Mouse (Mus musculus): ENCODE data around the gene Tlr13. TPM values are rescaled to one million over a fixed set of nuclear protein-coding genes. Genes with fewer than 3 reads are reported as not detected.
"Not testable (repeated sequence)": the region's sequence is repeated elsewhere in the genome, so short reads cannot be mapped to it uniquely, and the experiment has no call there.

Tlr13 gene
- polyA plus RNA-seq, 1 experiment = 1.3 TPM

DNA sequence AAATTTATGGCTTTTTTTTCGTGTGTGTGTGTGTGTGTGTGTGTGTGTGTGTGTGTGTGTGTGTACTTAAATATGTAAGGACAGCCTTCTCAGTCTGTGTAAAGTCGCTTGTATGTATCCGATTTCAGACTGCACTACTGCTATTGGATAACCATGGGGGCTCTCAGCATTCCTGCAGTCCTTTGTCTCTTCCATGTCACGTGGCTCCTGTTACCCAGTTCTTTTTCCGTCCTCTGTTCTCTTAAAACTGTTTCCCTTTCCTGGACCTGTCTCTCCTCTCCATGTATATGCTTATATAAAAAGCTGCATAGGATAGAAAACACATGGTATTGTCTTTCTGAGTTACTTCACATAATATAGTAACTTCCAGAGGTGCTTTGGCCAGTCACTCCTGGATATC lies 42.7 kb downstream of the Tlr13 start:
- DNase-seq (ENCODE audit: extremely low spot score in 1 of 2, low spot score in 1 of 2) = no peak

DNA sequence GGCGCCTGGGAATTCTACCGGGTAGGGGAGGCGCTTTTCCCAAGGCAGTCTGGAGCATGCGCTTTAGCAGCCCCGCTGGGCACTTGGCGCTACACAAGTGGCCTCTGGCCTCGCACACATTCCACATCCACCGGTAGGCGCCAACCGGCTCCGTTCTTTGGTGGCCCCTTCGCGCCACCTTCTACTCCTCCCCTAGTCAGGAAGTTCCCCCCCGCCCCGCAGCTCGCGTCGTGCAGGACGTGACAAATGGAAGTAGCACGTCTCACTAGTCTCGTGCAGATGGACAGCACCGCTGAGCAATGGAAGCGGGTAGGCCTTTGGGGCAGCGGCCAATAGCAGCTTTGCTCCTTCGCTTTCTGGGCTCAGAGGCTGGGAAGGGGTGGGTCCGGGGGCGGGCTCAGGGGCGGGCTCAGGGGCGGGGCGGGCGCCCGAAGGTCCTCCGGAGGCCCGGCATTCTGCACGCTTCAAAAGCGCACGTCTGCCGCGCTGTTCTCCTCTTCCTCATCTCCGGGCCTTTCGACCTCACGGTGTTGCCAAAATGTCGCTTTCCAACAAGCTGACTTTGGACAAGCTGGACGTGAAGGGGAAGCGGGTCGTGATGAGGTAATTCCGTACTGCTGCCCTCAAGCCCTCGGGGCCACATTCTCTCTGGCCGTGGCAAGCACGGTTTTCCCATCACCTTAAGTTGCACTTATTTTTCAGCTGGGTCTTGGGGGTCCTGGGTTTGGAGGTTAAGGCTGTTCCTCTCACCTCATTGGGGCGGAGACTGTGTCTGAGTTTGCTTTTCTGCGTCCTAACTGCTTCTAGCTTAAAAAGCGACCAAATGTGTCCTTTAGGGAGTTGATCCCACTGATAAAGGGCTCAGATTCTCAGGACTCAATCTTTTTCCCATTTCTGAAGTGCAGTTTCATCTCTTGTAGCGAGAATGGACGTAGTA lies 44.0 kb downstream of the Tlr13 start, which contains the start of gene Pgk1:
TSS of gene Pgk1 (plus strand) at position 388 of the 937 bp plus-strand sequence.
- peak; percentile 87 to 92 for DNase-seq (ENCODE audit: extremely low spot score in 1 of 2, low spot score in 1 of 2)

DNA sequence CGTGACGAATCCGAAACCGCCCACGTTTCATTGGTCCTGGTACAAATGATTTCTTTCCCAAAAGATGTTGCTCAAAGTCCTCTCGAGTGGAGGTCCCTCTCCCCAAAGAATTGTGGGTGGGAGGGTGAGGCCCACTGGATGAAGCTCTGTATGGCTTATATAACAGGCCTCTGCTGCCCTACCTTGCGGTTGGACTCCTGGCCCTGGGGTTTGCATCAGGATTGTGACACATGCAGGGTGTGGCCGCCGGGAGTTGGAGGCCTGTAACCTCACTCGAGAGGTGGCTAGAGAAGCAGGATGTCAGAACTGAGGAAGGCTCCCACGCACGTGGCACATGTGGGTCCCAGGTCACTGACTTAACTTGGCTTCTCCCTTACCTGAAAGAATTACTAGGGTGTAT lies 44.7 kb downstream of the Tlr13 start:
- DNase-seq (ENCODE audit: extremely low spot score in 1 of 2, low spot score in 1 of 2) = peak in 1 of 2 experiments; percentile 16

DNA sequence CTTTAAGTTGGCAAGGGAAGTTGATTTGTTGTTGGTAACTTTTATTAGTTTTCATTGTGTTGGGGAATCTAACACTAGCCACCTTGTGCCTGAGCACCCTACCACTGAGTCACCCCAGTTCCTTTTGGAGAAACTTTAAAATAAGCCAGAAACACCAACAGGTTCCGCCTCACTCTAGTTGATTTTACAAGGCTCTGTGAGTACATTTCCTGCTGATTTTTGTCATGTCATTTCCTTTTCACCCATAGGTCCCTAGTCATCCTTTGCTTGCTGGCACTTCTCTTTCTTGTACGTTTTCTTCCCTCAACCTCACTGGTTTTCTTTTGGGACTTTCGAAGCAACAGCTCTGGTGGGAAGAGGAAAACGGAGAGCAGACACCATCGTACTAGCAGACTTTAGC lies 46.4 kb downstream of the Tlr13 start:
- no peak for DNase-seq (ENCODE audit: extremely low spot score in 1 of 2, low spot score in 1 of 2)

DNA sequence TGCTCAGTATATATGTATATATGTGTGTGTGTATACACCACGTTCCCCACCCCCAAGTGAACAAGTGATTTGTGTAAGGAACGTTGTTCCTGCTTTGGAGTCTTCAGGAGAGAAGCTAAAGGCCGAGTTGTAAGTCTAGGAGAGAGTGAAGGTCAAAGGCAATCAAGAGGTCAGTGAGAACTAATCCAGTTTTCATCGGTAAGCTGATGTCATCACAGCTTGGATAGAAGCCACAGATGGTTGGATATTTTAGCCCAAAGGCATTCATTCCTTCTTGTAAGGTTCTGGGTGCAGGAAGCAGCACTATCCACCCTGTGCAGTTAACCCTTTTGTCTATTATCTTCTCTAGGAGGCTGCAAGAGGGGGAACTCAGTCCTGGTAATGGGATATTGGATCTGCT lies 47.1 kb downstream of the Tlr13 start:
- no peak for DNase-seq (ENCODE audit: extremely low spot score in 1 of 2, low spot score in 1 of 2)

DNA sequence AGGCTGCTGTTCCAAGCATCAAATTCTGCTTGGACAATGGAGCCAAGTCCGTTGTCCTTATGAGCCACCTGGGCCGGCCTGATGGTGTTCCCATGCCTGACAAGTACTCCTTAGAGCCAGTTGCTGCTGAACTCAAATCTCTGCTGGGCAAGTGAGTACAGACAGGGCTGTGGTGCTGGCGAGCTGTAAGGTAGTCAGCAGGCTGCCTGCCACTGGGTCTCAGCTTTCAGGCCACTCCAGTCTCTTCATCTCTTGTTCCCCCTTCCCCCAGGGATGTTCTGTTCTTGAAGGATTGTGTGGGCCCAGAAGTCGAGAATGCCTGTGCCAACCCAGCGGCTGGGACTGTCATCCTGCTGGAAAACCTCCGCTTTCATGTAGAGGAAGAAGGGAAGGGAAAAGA lies 51.4 kb downstream of the Tlr13 start:
- not testable (repeated sequence) for DNase-seq (ENCODE audit: extremely low spot score in 1 of 2, low spot score in 1 of 2)

DNA sequence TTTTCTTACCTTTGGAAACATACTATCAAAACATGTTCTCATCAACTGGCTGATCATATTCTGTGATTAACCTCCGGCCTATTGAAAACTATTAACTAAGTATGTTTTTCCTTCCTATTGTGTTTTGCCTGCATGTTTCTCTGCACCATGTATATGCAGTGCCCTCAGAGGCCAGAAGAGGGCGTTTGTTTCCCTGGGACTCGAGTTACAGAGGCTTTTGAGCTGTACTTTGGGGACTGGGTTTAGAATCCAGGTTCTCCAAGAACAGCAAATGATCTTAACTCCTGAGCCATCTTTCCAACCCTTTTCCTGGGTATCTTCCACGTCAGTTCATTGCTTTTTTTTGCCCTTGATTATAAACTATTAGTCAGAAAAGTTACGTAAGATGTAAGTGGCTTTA lies 54.3 kb downstream of the Tlr13 start:
- DNase-seq (ENCODE audit: extremely low spot score in 1 of 2, low spot score in 1 of 2) = no peak

DNA sequence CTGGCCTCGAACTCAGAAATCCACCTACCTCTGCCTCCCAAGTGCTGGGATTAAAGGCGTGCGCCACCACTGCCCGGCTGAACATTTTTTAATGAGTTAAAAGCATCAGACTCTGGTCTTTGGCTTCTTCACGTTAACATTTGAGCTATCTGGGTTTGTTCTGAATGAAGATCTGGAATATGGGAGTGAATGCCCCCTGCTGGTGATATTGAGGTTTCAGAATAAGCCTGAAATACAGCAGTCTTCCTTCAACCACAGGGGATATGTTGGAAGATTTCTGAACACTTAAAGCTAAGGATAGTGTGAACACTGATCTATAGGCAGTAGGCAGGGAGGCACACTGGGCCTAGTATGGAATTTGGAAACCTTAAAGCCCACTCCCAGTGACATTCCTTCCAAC lies 55.9 kb downstream of the Tlr13 start:
- no peak for DNase-seq (ENCODE audit: extremely low spot score in 1 of 2, low spot score in 1 of 2)

DNA sequence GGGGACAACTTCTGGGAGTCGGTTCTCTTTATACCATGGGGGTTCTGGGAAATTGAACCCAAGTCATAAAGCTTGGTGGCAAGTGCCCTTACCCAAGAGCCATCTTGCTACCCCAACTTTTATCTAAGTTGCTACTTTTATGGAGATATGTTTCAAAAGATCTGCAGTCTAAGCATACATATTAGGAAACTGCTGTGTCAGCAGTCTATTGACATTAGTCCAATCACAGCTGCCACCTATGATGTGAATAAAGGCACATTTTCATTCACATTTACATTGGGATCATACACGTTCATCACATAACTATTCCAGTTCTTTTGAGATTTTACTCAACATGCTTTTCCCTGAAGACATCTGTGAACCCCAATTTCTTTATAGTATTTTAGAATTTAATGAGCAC lies 66.1 kb downstream of the Tlr13 start:
- no peak for DNase-seq (ENCODE audit: extremely low spot score in 1 of 2, low spot score in 1 of 2)

Other genes starting within 250 kb of the Tlr13 start
- 68.8 and 79.9 TPM in 2 replicates for gene Atrx, start 213.8 kb upstream of the Tlr13 start, polyA plus RNA-seq (2012; rRNA removed)
- 8.1 and 8.5 TPM in 2 replicates for gene Magt1, start 131.3 kb upstream of the Tlr13 start, polyA plus RNA-seq (2012; rRNA removed)
- 373 and 403 TPM in 2 replicates for gene Cox7b, start 127.5 kb upstream of the Tlr13 start, polyA plus RNA-seq (2012; rRNA removed)
- gene Atp7a, start 115.9 kb upstream of the Tlr13 start, polyA plus RNA-seq (2012; rRNA removed) = 2.3 and 2.6 TPM in 2 replicates
- 437 and 488 TPM in 2 replicates for gene Pgk1, start 43.9 kb downstream of the Tlr13 start, polyA plus RNA-seq (2012; rRNA removed)
- gene Taf9b, start 78.0 kb downstream of the Tlr13 start, polyA plus RNA-seq (2012; rRNA removed) = 24.4 and 24.9 TPM in 2 replicates
- 0.04 and 0.21 TPM in 2 replicates for gene Fnd3c2, start 112.2 kb downstream of the Tlr13 start, polyA plus RNA-seq (2012; rRNA removed)

Measured in frontal cortex, adult 2 months (tissue).